In genomic region chr2:181139641-181140193, GRCm38 (mm10) we compare ENCODE assay signal across 23 mouse cellular contexts. TPM values are rescaled to one million over a fixed set of nuclear protein-coding genes. Genes with fewer than 3 reads are reported as not detected.
DNase-seq lines count a peak whose midpoint lies in the region; TF ChIP-seq lines count a peak whose summit lies in the region.
"Had no signal": no experiment of that assay in that cellular context is flagged by ENCODE, and none has a peak within 500 bp of the region (broad histone marks: within the 10 kb centered on the region; RNA-seq: fewer than 3 reads in every experiment).

No protein-coding gene starts in this region.

- 7% methylated on average over 5 of the region's 5 CpGs for WGBS in cerebellum, adult 2 months

- H3K4me1 ChIP-seq in cerebellum, adult 2 months (ENCODE audit: control insufficient read depth, insufficient read depth, low read length) = peaks cover 53% of the 10 kb centered on the region
- H3K4me1 ChIP-seq: megakaryocyte, embryonic 14.5 days had no signal

- 0 out of 2 replicates have a peak, but pooled peaks have one; percentile 12 for TF ChIP-seq POLR2A in cerebellum, adult 2 months (IDR thresholded peaks at IDR 0.05; ENCODE audit: borderline replicate concordance, insufficient read depth, low read length)

- peak overlapping the region; percentile 91 for H3K27ac ChIP-seq in cerebellum, adult 2 months (ENCODE audit: insufficient read depth, low read length)
- H3K27ac ChIP-seq: forebrain, embryonic 12.5 days; heart, adult 2 months; kidney, postnatal 0 days; neural tube, embryonic 13.5 days had no signal

- no peak for TF ChIP-seq CTCF in cerebellum, adult 2 months (IDR thresholded peaks at IDR 0.05; ENCODE audit: borderline replicate concordance, insufficient read depth, low read depth, low read length)

- peak; percentile 71 for DNase-seq in adrenal gland, adult 2 months
- no peak for DNase-seq in adrenal gland, postnatal 4 days (ENCODE audit: low spot score in 2 of 2)
- DNase-seq in left cerebral cortex, postnatal 4 days = peak; percentile 62
- DNase-seq in left cerebral cortex, adult 11 months (ENCODE audit: low spot score) = no peak
- DNase-seq in cerebellum, adult 2 months = peak; percentile 83 to 94
- DNase-seq in cerebellum, postnatal 36 days = peak; percentile 78 to 85
- DNase-seq in lung, postnatal 4 days = no peak
- DNase-seq in thymus, postnatal 4 days = no peak
- DNase-seq: gastrocnemius, postnatal 10 days; heart, adult 2 months; heart, postnatal 4 days; kidney, adult 11 months; liver; lung, postnatal 14 days; midbrain, embryonic 14.5 days; right cerebral cortex, postnatal 14 days had no signal

- H3K4me3 ChIP-seq in cerebellum, adult 2 months (replicated peaks; ENCODE audit: insufficient read depth, low read depth, low read length) = no peak overlapping the region
- H3K4me3 ChIP-seq: forebrain, embryonic 12.5 days; heart, adult 2 months; megakaryocyte, embryonic 14.5 days; neural tube, embryonic 13.5 days had no signal

- intact Hi-C loops in left cerebral cortex, postnatal 4 days (cut with DNase I) = no loop called here

- H3K27me3 ChIP-seq in cerebellum, adult 2 months (ENCODE audit: control insufficient read depth, insufficient read depth, low read length) = no peaks in the 10 kb centered on the region

RNA-seq across cellular contexts. Expression of gene Kcnq2, which starts 4.6 kb away (rescaled TPM):
- 1 to 10 TPM; 5.2 to 5.4 TPM for total RNA-seq in adrenal gland, adult 2 months (2021)
- polyA plus RNA-seq in adrenal gland, adult 2 months (2012; rRNA removed) = 2.8 and 3.7 TPM in 2 replicates
- 10 to 100 TPM; 12.8 to 13.5 TPM for total RNA-seq in adrenal gland, postnatal 4 days (2021)
- 100 to 1,000 TPM; 191 to 195 TPM for total RNA-seq in left cerebral cortex, postnatal 4 days (2021)
- polyA plus RNA-seq in cerebellum, adult 2 months (2012; rRNA removed) = 115 and 125 TPM in 2 replicates
- polyA plus RNA-seq: G1E; kidney, postnatal 0 days; spleen, adult 2 months had no signal

RNA-seq across cellular contexts. Expression of gene Eef1a2, which starts 17.1 kb away (rescaled TPM):
- 10 to 100 TPM; 44.0 to 65.9 TPM for total RNA-seq in adrenal gland, adult 2 months (2021)
- polyA plus RNA-seq in adrenal gland, adult 2 months (2012; rRNA removed) = 30.4 and 42.9 TPM in 2 replicates
- 10 to 100 TPM; 76.3 to 76.6 TPM for total RNA-seq in adrenal gland, postnatal 4 days (2021)
- 100 to 1,000 TPM; 399 to 423 TPM for total RNA-seq in left cerebral cortex, postnatal 4 days (2021)
- 1,226 and 1,413 TPM in 2 replicates for polyA plus RNA-seq in cerebellum, adult 2 months (2012; rRNA removed)
- polyA plus RNA-seq: G1E; liver, embryonic 16.5 days had no signal

RNA-seq across cellular contexts. Expression of gene Ppdpf, which starts 47.3 kb away (rescaled TPM):
- 10 to 100 TPM; 91.1 to 91.9 TPM for total RNA-seq in adrenal gland, adult 2 months (2021)
- 160 and 197 TPM in 2 replicates for polyA plus RNA-seq in adrenal gland, adult 2 months (2012; rRNA removed)
- 10 to 100 TPM; 91.2 to 93.3 TPM for total RNA-seq in adrenal gland, postnatal 4 days (2021)
- total RNA-seq in left cerebral cortex, postnatal 4 days (2021) = 100 to 1,000 TPM; 132 to 140 TPM
- 110 and 111 TPM in 2 replicates for polyA plus RNA-seq in cerebellum, adult 2 months (2012; rRNA removed)

Comparison
In these comparisons a context has a peak if more than half of its experiments do, and no peak if none do; other contexts are left out.
1. DNase-seq: peak in adrenal gland, adult 2 months (single experiment), left cerebral cortex, postnatal 4 days (single experiment), cerebellum, adult 2 months (2 of 2) and cerebellum, postnatal 36 days (2 of 2); none in adrenal gland, postnatal 4 days (0 of 2), left cerebral cortex, adult 11 months (single experiment), lung, postnatal 4 days (0 of 2) and thymus, postnatal 4 days (single experiment).
2. RNA of gene Kcnq2, which starts 4.6 kb away (total RNA-seq): 191 to 195 TPM in left cerebral cortex, postnatal 4 days; 12.8 to 13.5 TPM in adrenal gland, postnatal 4 days and 5.2 to 5.4 TPM in adrenal gland, adult 2 months; every median in the first group is over 10 times any median in the second.
3. RNA of gene Eef1a2, which starts 17.1 kb away (total RNA-seq): 399 to 423 TPM in left cerebral cortex, postnatal 4 days; 76.3 to 76.6 TPM in adrenal gland, postnatal 4 days and 44.0 to 65.9 TPM in adrenal gland, adult 2 months; every median in the first group is over 4 times any median in the second.